Mouse (Mus musculus): ENCODE measurements around the gene Rgs3.

Gene Rgs3

DNA sequence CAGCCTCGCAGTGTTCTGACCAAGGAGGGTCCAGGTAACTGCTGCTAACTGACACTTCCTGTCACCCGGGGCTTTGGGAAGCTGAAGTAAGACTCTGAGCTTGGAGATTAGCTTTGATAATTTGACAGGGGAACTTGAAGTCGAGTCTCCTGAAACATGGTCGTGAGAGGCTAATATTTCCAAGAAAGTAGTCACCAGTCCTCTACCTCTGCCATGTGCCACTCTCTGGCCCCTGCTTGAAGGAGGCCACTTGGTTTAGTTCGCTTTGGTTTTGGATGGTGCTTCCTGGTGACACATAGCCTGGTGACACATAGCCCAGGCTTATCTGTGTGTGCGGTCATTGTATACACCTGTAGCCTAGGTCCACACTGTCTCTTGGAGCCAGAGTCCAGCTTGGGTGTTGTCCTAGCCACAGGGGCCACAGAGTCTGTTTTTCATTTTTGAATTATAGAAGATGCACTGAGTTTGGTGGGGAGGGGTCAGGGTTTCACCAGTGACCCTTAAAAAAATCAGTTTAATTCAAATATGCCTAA, at the start of gene Rgs3:
Gene Rgs3 (plus strand): TSS at position 51 of the 533 bp plus-strand sequence.
- DNase-seq (ENCODE audit: extremely low spot score): no peak

GRCm38 (mm10) chr4:62509946-62510345, 49.7 kb upstream of the Rgs3 start:
- DNase-seq (ENCODE audit: extremely low spot score): no peak

GRCm38 (mm10) chr4:62513998-62514506, 45.6 kb upstream of the Rgs3 start:
- no peak for DNase-seq (ENCODE audit: extremely low spot score)

GRCm38 (mm10) chr4:62514995-62515394, 44.7 kb upstream of the Rgs3 start:
- DNase-seq (ENCODE audit: extremely low spot score): no peak

DNA sequence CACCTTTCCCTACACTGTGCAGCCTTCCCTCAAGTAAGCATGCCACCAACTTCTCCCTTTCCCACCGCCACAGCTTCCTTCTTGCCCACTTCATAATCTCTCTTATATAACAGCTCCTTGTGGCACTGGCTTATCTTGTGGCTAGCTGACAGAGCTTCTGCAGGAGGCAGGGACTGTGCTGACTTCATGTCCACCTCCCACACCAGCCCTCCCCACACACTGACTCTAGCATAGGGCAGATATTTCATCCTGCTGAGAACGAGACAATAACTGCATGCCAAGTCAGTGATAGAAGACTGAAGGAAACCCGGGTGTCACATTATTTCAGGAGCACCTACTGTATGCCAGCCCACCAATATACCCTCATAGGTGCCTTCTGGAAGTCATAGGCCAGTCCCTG, 44.2 kb upstream of the Rgs3 start:
- DNase-seq (ENCODE audit: extremely low spot score): no peak

DNA sequence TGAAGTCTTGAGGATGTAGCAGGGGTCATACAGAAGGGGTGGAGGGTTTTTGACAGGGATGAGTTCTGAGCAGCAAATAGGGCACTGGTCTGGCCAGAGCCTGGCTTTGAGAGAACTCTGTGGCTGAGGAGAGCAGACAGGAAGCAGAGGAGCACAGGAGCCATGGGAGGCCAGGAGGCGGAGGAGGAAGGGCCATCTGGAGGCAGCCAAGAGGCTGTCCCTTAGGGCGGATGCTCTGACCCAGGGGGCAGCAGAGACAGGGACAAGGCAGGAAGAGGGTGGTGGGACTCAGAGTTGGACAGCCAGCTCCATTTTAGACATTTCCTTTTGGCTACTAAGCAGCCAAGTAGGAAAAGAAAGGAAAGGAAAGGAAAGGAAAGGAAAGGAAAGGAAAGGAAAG, 43.6 kb upstream of the Rgs3 start:
- no peak for DNase-seq (ENCODE audit: extremely low spot score)

DNA sequence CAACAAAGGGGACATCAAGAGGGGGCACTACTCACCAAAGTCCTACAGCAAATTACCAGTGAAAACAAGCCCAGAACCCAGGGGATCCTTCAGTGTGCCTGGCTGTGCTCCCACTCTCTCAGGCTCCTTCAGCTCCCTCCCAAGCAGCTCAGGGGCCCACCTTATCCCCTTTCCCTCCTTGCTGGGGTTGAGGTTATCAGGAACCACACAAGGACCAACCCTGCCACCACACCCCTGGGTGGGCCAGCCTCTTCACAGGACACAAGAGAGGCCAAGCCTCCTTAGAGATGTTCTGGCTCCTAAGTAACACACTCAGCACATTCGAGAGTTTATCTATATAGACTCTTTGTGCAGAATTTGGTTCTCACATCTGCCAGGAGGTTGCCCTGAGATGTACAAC, 43.1 kb upstream of the Rgs3 start:
- no peak for DNase-seq (ENCODE audit: extremely low spot score)

GRCm38 (mm10) chr4:62517046-62517445, 42.6 kb upstream of the Rgs3 start:
- DNase-seq (ENCODE audit: extremely low spot score): no peak

DNA sequence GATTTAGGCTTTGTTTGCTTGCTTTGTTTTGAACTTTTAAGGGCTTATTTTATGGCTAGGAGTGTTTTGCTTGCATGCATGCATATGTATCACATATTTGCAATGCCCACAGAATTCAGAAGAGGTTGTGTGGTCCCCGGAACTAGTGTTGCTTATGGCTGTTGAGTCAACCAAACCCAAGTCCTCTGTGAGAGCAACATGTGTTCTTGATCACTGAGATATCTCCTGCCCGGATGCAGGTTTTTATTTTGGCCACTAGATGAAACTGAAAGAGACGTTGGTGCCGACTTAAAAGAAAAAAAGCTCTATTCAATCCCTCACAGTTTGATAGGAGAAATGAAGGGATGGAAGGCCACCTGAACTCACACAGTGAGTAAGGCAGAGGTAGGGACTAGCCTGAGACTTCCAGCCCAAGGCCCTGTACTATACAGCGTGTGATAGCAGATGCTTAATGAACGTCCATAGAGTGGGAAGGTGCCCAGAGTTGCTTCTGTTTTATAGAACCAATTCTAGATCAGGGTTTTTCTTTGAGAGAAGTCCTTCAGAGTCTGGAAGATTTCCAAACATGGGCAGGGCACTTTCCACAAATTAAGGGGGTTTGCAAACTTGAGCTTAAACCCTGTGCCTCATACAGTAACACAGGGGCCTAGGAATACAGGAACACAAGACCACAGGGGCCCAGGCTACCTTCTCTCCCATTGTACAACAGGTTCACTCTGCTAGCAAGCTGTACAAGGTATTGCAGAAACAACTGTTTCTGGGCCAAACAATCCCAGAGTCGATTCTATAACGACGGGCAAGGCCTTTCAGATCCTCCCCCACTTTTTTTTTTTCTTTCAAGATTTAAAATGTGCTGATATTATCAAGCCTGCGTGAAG, 41.9 kb upstream of the Rgs3 start:
- no peak for DNase-seq (ENCODE audit: extremely low spot score)

- no peak for DNase-seq (ENCODE audit: extremely low spot score)
Measured at GRCm38 (mm10) chr4:62518416-62519121, 41.1 kb upstream of the Rgs3 start.

DNA sequence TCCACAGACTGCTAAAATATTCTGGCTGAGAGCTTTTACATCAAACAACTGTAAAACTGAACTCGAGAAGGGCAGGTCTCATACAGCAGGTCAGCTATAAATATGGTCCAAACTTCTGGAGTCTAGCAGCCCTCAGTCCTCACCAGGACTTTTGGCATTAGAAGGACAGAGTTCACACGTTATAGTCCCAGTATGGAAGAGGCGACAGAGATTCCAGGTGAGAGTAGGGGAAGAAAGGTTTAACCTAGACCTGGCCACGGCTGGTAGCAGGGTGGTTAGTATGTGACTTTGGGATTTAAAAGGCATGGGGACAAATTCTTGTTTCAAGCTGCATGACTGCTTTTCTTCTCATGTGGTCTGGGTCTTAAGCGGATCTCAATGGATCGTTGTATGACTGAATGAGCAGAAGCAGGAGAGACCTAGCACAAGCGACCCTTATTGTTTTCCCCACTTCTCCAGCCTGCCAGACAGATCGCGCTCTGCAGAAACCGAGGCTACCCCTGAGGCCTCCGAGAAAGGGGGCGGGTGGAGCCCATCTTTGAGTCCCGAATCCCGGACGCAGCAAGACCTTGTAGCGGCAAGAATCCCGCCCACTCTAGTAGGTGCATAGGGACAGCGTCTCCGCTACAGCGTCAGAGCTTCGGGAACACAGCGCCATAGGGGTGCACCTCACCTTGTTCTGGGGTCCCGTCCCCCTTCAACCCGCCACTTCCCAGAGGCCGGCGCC, 40.4 kb upstream of the Rgs3 start:
- no peak for DNase-seq (ENCODE audit: extremely low spot score)

GRCm38 (mm10) chr4:62519849-62520233, 39.8 kb upstream of the Rgs3 start, which contains the start of gene Alad:
Gene Alad (minus strand): TSS chr4:62519918.
- peak; percentile 93 for DNase-seq (ENCODE audit: extremely low spot score)

DNA sequence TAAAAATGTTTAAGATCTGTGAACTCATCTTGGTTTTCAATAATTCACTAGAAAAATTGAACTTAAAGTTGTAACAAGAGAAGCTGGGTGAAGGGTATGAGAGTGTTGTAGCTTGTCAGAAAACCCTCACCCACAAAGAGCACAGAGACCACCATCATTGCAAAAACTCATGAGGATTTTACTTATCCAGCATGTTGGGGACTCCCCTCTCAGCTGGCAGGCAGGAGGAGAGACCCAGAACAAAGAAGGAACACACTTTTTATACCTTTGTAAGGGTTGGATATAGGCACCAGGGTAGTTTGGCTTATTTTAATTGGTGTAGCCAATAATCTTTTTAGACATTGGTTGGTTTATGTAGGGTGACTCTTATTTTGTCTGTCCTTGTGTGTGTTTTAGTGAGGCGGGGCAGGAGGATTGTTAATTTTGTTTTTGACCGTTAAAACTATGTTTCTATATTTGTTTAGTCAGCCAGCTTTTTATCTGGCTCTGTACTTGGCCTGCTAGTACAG, 38.7 kb upstream of the Rgs3 start:
- no peak for DNase-seq (ENCODE audit: extremely low spot score)

DNA sequence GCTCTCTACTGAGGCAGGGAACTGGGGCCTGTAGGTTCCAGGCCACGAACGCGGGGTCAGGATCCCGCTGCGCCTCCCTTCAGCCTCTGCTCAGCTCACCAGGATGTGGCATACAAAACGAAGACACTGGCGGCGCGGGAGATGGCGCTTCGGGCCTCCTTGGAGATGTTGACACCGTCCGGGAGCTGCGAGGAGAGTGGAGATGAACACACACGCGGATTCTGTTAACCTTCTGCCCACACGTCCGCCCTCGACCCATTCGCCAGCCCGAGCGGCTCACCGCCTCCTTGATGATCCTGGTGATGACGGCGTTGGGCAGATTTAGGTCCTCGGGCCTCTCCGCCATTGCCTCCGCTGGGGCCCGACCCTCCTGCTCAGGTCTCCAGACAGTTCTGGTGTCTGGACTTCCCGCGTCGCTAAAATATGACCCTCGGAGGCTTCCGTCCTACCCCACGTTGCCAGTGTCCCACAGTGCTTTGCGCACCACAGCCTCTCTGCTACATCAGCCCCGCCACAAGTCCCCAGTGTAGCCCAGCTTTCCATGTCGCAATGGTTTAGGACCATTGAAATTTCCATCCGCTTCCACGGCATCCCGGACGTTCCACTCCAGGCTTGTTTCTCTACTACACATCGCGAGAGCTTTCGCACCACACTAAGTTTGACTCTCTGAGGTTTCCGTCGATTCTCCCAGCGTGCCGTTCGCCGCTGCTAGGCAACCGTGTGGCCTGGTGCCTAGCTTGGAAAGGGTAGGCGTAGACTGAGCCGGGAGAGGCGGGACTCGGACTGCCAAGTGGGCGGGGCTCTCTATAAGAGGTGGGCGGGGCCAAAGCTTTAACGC, 34.8 kb upstream of the Rgs3 start, which contains the start of the genes Pole3 and 4933430I17Rik:
Gene Pole3 (minus strand): TSS at position 418 of the 838 bp plus-strand sequence.
Gene 4933430I17Rik (plus strand): TSS at position 719 of the 838 bp plus-strand sequence.
- DNase-seq (ENCODE audit: extremely low spot score): peak; percentile 97

DNA sequence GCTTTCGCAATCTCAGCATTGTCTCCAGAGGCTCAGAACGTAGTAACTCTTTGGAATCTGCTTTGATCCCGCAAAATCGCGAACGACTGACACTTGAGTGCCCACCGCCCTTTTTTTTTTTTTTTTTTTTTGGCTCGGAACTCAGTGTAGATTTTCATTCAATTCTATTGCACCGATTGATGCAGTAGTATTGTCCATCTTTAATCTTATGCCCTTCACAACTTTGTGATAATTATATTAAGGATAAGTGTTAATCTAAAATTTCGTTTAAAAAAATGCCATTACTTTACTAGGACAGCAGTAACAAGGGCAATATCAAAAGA, 34.2 kb upstream of the Rgs3 start:
- DNase-seq (ENCODE audit: extremely low spot score): no peak

DNA sequence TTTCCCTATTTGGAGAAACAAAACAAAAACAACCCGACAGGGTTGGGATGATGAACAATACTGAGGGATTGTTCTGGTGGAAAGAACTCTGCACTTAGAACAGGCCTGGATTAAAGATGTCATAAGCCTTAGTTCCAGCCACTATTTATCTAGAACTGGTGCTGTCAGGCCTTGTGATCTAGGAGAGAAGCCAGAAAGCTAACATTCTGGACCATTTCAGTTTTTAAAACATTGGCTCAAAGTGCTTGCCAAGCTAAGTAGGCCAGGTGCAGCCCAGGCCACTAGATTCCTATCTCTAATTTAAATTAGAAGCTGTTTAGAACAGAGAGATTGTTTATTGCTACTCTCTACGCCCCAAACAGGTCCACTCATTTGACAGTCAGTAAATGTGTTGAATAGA, 33.4 kb upstream of the Rgs3 start:
- no peak for DNase-seq (ENCODE audit: extremely low spot score)

DNA sequence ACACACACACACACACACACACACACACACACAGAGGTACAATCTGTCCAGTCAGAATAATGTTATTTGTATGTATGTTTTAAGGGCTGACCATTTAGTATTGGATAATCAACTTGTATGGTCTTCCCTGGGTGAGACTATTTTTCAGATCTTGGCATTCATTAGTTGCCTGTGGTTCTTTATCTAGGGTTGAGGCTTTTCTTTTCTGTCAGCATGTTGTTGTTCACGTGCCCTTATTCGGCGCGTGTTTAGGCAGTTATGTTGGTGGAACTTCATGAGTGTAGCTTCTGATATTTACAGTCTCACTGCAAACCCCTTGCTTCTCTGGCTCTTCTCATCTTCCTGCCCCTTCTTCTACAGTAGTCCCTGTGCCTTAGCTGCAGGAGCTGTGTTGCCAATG, 32.0 kb upstream of the Rgs3 start:
- DNase-seq (ENCODE audit: extremely low spot score): no peak

DNA sequence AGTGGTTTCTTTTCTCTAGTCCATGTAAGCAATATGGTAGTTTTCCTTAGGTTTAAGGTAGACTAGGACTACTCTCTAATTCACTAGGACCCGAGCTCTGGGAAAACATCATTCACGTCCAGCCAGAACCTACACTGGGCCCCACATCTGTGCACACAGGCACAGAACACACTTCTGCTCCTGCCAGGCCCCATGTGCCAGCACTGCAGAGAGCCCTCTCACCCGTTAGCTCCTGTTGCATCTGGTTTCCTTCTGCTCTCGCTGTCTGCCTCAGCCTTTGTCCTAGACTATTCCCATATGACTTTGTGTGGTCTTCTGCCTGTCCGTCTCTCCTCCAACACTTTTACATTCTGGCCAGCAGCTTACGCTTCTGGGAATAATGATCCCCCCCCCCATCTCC, 25.9 kb upstream of the Rgs3 start:
- no peak for DNase-seq (ENCODE audit: extremely low spot score)

- DNase-seq (ENCODE audit: extremely low spot score): no peak
Measured at GRCm38 (mm10) chr4:62541802-62542201, 17.8 kb upstream of the Rgs3 start.

DNA sequence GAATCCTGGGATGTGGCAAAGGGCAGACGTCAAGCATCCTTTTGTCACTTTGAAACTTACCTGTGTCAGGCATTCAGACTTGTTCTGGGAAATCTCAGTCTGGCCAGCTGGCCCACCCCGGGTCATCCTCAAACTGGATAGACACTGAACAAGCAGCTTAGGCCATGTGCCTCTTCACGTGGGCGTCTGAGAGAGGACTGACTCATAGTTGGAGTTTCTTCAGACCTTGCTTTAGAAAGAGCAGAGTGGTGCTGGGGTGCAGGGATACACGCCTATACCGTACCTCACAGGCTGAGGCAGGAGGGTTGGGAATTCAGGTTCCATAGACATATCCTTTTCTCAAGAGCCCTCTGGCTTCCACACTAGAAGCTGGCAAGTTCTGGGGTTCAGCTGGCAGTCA, 15.9 kb upstream of the Rgs3 start:
- no peak for DNase-seq (ENCODE audit: extremely low spot score)

GRCm38 (mm10) chr4:62544801-62545200, 14.8 kb upstream of the Rgs3 start:
- DNase-seq (ENCODE audit: extremely low spot score): no peak
